7 mouse cellular contexts compared by ENCODE assay signal in the genomic region with DNA sequence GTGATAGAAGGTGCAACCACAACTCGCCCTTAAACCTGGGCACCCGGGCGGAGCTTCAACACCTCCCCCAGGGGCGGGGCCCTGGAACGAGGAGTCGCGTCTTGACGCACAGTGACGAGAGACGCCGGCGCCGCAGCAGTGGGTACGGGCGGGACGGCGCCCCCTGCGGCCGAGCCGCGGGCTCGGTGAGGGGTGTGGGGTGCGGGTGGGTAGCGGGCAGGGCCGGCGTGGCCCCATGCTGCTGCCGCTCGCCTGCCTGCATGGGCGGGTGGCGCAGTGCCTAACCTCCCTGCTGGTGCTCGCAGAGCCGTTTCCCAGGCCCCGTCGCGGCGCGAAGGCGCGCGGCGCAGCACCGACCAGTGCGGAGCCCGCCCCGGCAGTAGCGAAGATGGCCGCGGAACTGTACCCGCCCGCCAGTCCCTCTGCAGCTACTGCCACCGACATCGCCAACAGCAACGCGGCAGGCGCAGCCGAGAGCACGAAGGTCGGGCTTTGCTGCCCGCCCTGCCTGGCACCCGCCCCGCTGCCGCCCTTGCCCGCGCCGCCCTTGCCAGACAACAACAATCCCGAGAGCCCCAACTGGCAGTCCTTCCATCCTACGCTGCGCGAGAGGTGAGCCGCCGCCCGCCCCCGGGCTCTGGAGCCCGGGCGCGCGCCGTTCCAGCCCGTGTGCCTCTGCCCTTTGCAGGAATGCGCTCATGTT. TPM values are rescaled to one million over a fixed set of nuclear protein-coding genes. Genes with fewer than 3 reads are reported as not detected.
A peak's percentile ranks its signal among the peaks of the same experiment; 100 is the strongest.
DNase-seq lines count a peak whose midpoint lies in the region; ATAC-seq and TF ChIP-seq lines count a peak whose summit lies in the region.

TSS of gene Btbd6 (plus strand) at position 112 of the 703 bp plus-strand sequence.

- no peaks in the 10 kb centered on the region for H3K9me3 ChIP-seq in embryonic facial prominence, embryonic 14.5 days (ENCODE audit: control insufficient read depth, low read length)
- H3K9me3 ChIP-seq in limb, embryonic 12.5 days, result no peaks in the 10 kb centered on the region
- H3K9me3 ChIP-seq in midbrain, embryonic 14.5 days (ENCODE audit: control insufficient read depth, low read length), result no peaks in the 10 kb centered on the region

- H3K27me3 ChIP-seq in embryonic facial prominence, embryonic 14.5 days (replicated peaks; ENCODE audit: control insufficient read depth, insufficient read depth, low read length), result no peaks in the 10 kb centered on the region
- H3K27me3 ChIP-seq in limb, embryonic 12.5 days, result no peaks in the 10 kb centered on the region
- H3K27me3 ChIP-seq in midbrain, embryonic 14.5 days (ENCODE audit: control insufficient read depth, insufficient read depth, low read length), result no peaks in the 10 kb centered on the region

- TF ChIP-seq POLR2A in bone marrow, adult 2 months (IDR thresholded peaks at IDR 0.05; ENCODE audit: borderline replicate concordance, control insufficient read depth, low read depth, low read length), result peak; percentile 52; the same call in 1 of the 2 replicates

- ATAC-seq in embryonic facial prominence, embryonic 14.5 days (ENCODE audit: low read depth), result peak; percentile 97
- peak; percentile 89 for ATAC-seq in limb, embryonic 12.5 days (ENCODE audit: insufficient number of reproducible peaks, insufficient read depth, low FRiP score, low TSS enrichment, low read depth)
- ATAC-seq in midbrain, embryonic 14.5 days (ENCODE audit: low FRiP score, low TSS enrichment), result peak; percentile 94

- H3K4me3 ChIP-seq in bone marrow, adult 2 months (replicated peaks; ENCODE audit: control insufficient read depth, low read depth, low read length), result peak within 1 kb of the TSS; percentile 80
- peak within 1 kb of the TSS; percentile 59 for H3K4me3 ChIP-seq in embryonic facial prominence, embryonic 14.5 days (ENCODE audit: low read depth, low read length)
- H3K4me3 ChIP-seq in limb, embryonic 12.5 days (replicated peaks), result peak within 1 kb of the TSS; percentile 69
- peak within 1 kb of the TSS; percentile 67 for H3K4me3 ChIP-seq in midbrain, embryonic 14.5 days (replicated peaks; ENCODE audit: low read depth, low read length)

- peak within 1 kb of the TSS; percentile 79 for H3K27ac ChIP-seq in bone marrow, adult 2 months (ENCODE audit: control insufficient read depth, insufficient read depth, low read depth, low read length, poor library complexity)
- peak within 1 kb of the TSS; percentile 83 for H3K27ac ChIP-seq in embryonic facial prominence, embryonic 14.5 days (replicated peaks; ENCODE audit: low read depth, low read length)
- peak within 1 kb of the TSS; percentile 90 for H3K27ac ChIP-seq in limb, embryonic 12.5 days
- peak within 1 kb of the TSS; percentile 94 for H3K27ac ChIP-seq in midbrain, embryonic 14.5 days (replicated peaks; ENCODE audit: low read depth, low read length)

- DNase-seq in embryonic facial prominence, embryonic 14.5 days (ENCODE audit: low spot score), result peak; percentile 95
- peak; percentile 90 to 92 for DNase-seq in heart, adult 18-20 months
- peak; percentile 93 for DNase-seq in kidney, adult 18-20 months
- peak; percentile 95 for DNase-seq in midbrain, embryonic 14.5 days
- DNase-seq in spleen, adult 18-20 months, result peak; percentile 80 to 89

- WGBS in bone marrow, adult 2 months, result under 1% methylated on average over 80 of the region's 80 CpGs
- 2% methylated on average over 31 of the region's 80 CpGs for WGBS in embryonic facial prominence, embryonic 14.5 days
- under 1% methylated on average over 80 of the region's 80 CpGs for WGBS in limb, embryonic 12.5 days
- under 1% methylated on average over 70 of the region's 80 CpGs for WGBS in midbrain, embryonic 14.5 days

- H3K4me2 ChIP-seq in embryonic facial prominence, embryonic 14.5 days (ENCODE audit: low read depth, low read length), result peak within 1 kb of the TSS; percentile 61
- H3K4me2 ChIP-seq in limb, embryonic 12.5 days, result peak within 1 kb of the TSS; percentile 79
- H3K4me2 ChIP-seq in midbrain, embryonic 14.5 days (ENCODE audit: low read length), result peak within 1 kb of the TSS; percentile 74

- TF ChIP-seq CTCF in bone marrow, adult 2 months (IDR thresholded peaks at IDR 0.05; ENCODE audit: control insufficient read depth, insufficient read depth, low read length), result peak; percentile 35; the same call in 1 of the 2 replicates

- no peaks in the 10 kb centered on the region; the same call in 1 of the 2 replicates for H3K4me1 ChIP-seq in bone marrow, adult 2 months (ENCODE audit: control insufficient read depth, insufficient read depth, low read length)
- H3K4me1 ChIP-seq in embryonic facial prominence, embryonic 14.5 days (ENCODE audit: control insufficient read depth, insufficient read depth, low read length), result peaks cover 3% of the 10 kb centered on the region
- peaks cover 14% of the 10 kb centered on the region for H3K4me1 ChIP-seq in limb, embryonic 12.5 days (replicated peaks)
- peaks cover 11% of the 10 kb centered on the region for H3K4me1 ChIP-seq in midbrain, embryonic 14.5 days (ENCODE audit: control insufficient read depth, insufficient read depth, low read length)

- H3K9ac ChIP-seq in embryonic facial prominence, embryonic 14.5 days (ENCODE audit: low read depth, low read length), result peak within 1 kb of the TSS; percentile 83
- peak within 1 kb of the TSS; percentile 89 for H3K9ac ChIP-seq in limb, embryonic 12.5 days (replicated peaks)
- H3K9ac ChIP-seq in midbrain, embryonic 14.5 days (replicated peaks; ENCODE audit: low read length), result peak within 1 kb of the TSS; percentile 86

- H3K36me3 ChIP-seq in embryonic facial prominence, embryonic 14.5 days (ENCODE audit: control insufficient read depth, insufficient read depth, low read length), result peaks cover 74% of the 10 kb centered on the region
- peaks cover 79% of the 10 kb centered on the region for H3K36me3 ChIP-seq in limb, embryonic 12.5 days
- H3K36me3 ChIP-seq in midbrain, embryonic 14.5 days (ENCODE audit: control insufficient read depth, insufficient read depth, low read length), result peaks cover 74% of the 10 kb centered on the region

RNA-seq across cellular contexts. Expression of gene Btbd6, which starts in this region (rescaled TPM):
- 3.3 and 6.3 TPM in 2 replicates for polyA plus RNA-seq in bone marrow, adult 2 months (2011; ENCODE audit: insufficient read depth, insufficient read length, low replicate concordance, missing spikeins)
- polyA plus RNA-seq in embryonic facial prominence, embryonic 14.5 days (2014; fragmentation: Nextera tagmentation; extraction: Ambion mirVana), result 20.8 and 22.8 TPM in 2 replicates
- 10 to 100 TPM; 24.3 to 27.6 TPM for total RNA-seq in heart, adult 18-20 months (2021)
- 25.7 and 29.1 TPM in 2 replicates for polyA plus RNA-seq in limb, embryonic 12.5 days (2016; fragmentation: Nextera tagmentation; extraction: Ambion mirVana)
- polyA plus RNA-seq in midbrain, embryonic 14.5 days (2014; fragmentation: Nextera tagmentation; extraction: Ambion mirVana), result 49.8 and 54.3 TPM in 2 replicates

Comparison
In these comparisons a context has a peak if more than half of its experiments do, and no peak if none do; other contexts are left out.
1. Peak in every context shown above with its lines: DNase-seq, ATAC-seq, H3K4me3 ChIP-seq and H3K27ac ChIP-seq.